ENCODE assay signal across 8 mouse cellular contexts in genomic region chr11:106919612-106920550, GRCm38 (mm10). TPM values are rescaled to one million over a fixed set of nuclear protein-coding genes. Genes with fewer than 3 reads are reported as not detected.
DNase-seq lines count a peak whose midpoint lies in the region; ATAC-seq lines count a peak whose summit lies in the region.

No protein-coding gene starts in this region.

- peak overlapping the region; percentile 98 for H3K27ac ChIP-seq in hindbrain, embryonic 13.5 days

- no peaks in the 10 kb centered on the region for H3K27me3 ChIP-seq in hindbrain, embryonic 13.5 days

- peaks cover 26% of the 10 kb centered on the region for H3K4me1 ChIP-seq in hindbrain, embryonic 13.5 days (replicated peaks)

- peak overlapping the region; percentile 94 for H3K4me3 ChIP-seq in hindbrain, embryonic 13.5 days

- no peaks in the 10 kb centered on the region for H3K36me3 ChIP-seq in hindbrain, embryonic 13.5 days

- under 1% methylated on average over 49 of the region's 87 CpGs for WGBS in hindbrain, embryonic 13.5 days

- H3K4me2 ChIP-seq in hindbrain, embryonic 13.5 days = peak overlapping the region; percentile 89

- peak; percentile 11 for DNase-seq in MEL-GATA-1-ER (ENCODE audit: extremely low read depth, low read depth)
- DNase-seq in cerebellum, adult 8-10 months = peak; percentile 48
- peak; percentile 28 to 29 for DNase-seq in frontal cortex, postnatal 10 days (ENCODE audit: low spot score in 2 of 2)
- DNase-seq in left cerebral cortex, adult 18-20 months (ENCODE audit: low spot score in 2 of 2) = peak; percentile 26 to 44
- peak; percentile 43 to 67 for DNase-seq in right cerebral cortex, postnatal 10 days (ENCODE audit: low spot score in 2 of 2)
- DNase-seq in urinary bladder, postnatal 14 days (ENCODE audit: low spot score) = peak; percentile 49

- ATAC-seq in hindbrain, embryonic 13.5 days (ENCODE audit: low FRiP score) = peak; percentile 92
- ATAC-seq in megakaryocyte, adult 5-6 weeks (ENCODE audit: poor library complexity, severe bottlenecking) = peak; percentile 79

- H3K9me3 ChIP-seq in hindbrain, embryonic 13.5 days = no peaks in the 10 kb centered on the region

- peak overlapping the region; percentile 97 for H3K9ac ChIP-seq in hindbrain, embryonic 13.5 days

RNA-seq across cellular contexts. Expression of gene Smurf2, which starts 0.6 kb away (rescaled TPM):
- polyA plus RNA-seq in hindbrain, embryonic 13.5 days (2015; fragmentation: Nextera tagmentation; extraction: Ambion mirVana) = 14.8 and 15.7 TPM in 2 replicates
- 10 to 100 TPM; 25.1 to 27.1 TPM for total RNA-seq in left cerebral cortex, adult 18-20 months (2021)
- total RNA-seq in megakaryocyte, adult 5-6 weeks (2015) = 27.0 and 28.6 TPM in 2 replicates
- 34.1 and 38.5 TPM in 2 replicates for total RNA-seq in megakaryocyte, adult 5-6 weeks (2017)

Comparison
In these comparisons a context has a peak if more than half of its experiments do, and no peak if none do; other contexts are left out.
1. Peak in every context shown above with its lines: DNase-seq, ATAC-seq, H3K4me3 ChIP-seq and H3K27ac ChIP-seq.